Mouse (Mus musculus) bone marrow, adult 2 months (tissue): Measurements from ENCODE around the gene Gmppa.
A peak's percentile ranks its signal among the peaks of the same experiment; 100 is the strongest.

ENCODE experiments used
- CTCF ChIP-seq: fragments of 200-500 bp; IDR thresholded peaks from 2 replicates; pipeline ENCODE4 v1.5.1; 2011; ENCODE audit warnings: low read length, control low read depth; ENCODE audit not compliant: control insufficient read depth, insufficient read depth
- POLR2A ChIP-seq: fragments of 200-500 bp; IDR thresholded peaks from 2 replicates; pipeline ENCODE4 v1.6.1; 2011; ENCODE audit warnings: low read depth, mild to moderate bottlenecking, control low read depth, low read length, borderline replicate concordance; ENCODE audit not compliant: control insufficient read depth

DNA sequence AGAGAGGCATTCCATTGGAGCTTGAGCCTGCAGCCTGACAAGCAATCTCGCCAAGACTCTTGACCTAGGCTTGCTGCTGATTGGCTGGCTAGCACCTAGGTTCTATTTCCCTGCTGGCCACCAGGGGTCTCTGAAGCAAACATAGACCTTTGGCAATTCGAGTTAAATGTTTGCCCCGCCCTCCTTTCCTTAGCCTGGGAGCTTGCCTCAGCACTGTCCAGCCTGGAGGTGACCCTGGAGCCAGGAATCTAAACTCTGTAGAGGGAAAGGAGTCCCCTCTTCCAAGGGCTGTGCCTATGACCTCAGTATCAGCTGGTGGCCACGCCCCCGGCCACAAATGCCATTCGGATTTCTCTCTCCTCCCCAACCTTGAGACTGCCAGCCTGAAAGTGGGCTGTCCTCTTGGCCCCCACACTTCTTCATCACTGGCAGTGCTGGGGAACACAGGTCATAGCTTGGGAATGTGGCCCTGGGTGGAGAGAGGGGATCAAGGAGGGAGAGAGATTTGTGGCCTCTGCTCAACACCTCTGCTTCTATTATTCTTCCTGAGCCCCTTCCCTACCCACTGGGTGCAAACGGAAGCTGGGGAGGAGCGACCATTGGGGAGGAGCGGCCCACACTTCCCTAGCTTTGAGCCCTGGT, 36.8 kb upstream of the Gmppa start:
- TF ChIP-seq POLR2A: no peak
- TF ChIP-seq CTCF: peak; percentile 39; the same call in 1 of the 2 replicates
